Mouse (Mus musculus): ENCODE results near the gene Cdk18. TPM values are rescaled to one million over a fixed set of nuclear protein-coding genes. Genes with fewer than 3 reads are reported as not detected.
"Not testable (repeated sequence)": the region's sequence is repeated elsewhere in the genome, so short reads cannot be mapped to it uniquely, and the experiment has no call there.

The Cdk18 gene
- polyA plus RNA-seq, 1 experiment from 2014 or later = 2.4 TPM

DNA sequence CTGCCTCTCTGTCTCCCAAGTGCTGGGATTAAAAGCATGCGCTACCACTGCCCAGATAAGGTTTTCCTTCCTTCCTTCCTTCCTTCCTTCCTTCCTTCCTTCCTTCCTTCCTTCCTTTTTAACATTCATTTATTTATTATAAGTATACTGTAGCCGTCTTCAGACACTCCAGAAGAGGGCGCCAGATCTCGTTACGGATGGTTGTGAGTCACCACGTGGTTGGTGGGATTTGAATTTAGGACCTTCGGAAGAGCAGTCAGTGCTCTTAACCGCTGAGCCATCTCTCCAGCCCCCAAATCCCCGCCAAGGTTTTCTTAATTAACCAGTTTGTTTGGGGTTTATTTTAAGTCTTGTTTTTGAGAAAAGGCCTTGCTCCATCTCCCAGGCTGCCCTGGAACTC lies 23.1 kb upstream of the Cdk18 start:
- H3K27ac ChIP-seq (ENCODE audit: low read length); ATAC-seq; H3K9me3 ChIP-seq (replicated peaks; ENCODE audit: control insufficient read depth, low read length, poor library complexity, severe bottlenecking); H3K36me3 ChIP-seq (ENCODE audit: control insufficient read depth, insufficient read depth, low read length); H3K9ac ChIP-seq (ENCODE audit: low read depth, low read length); H3K4me2 ChIP-seq (ENCODE audit: low read length); H3K27me3 ChIP-seq (ENCODE audit: control insufficient read depth, insufficient read depth, low read depth, low read length); H3K4me3 ChIP-seq (ENCODE audit: low read depth, low read length): not testable (repeated sequence)
- H3K4me1 ChIP-seq (ENCODE audit: control insufficient read depth, insufficient read depth, low read length) = peaks cover 26% of the 10 kb centered on the region
- 53% methylated on average over 9 of the region's 9 CpGs for WGBS

DNA sequence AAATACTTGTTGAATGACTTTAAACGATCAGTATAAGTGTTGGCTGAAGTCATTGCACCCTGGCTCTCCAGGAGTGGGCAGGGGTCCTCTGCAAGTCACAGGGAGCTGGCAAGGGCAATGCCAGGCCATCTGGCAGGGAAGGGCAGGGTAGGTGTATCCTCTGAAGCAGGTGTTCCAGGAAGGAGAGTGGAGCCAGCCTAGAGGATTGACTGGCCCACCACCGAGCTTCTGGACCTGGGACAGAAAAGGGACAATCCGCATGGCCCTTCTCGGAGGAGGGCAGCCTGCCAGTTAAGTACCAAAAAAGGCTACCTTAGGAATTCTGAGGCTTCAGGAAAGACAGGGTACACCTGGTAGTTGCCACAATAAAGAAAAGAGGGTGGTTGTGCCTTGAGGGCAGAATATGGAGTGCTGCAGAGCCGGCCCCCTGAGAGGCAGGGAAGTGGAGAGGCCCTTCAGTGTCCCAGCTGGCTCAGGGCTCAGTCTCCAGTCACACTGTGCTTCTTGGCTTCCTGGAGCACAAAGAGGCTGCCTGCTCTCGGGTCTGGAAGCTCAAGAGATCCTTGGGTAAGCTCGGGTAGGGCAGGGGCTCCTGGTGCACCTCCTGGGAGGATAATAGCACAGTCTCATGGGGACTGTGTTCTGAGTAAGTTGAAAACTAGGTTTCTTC lies 21.9 kb upstream of the Cdk18 start:
- Histone ChIP-seq H3K27me3 (ENCODE audit: control insufficient read depth, insufficient read depth, low read depth, low read length) (no peaks in the 10 kb centered on the region), H3K9me3 (replicated peaks; ENCODE audit: control insufficient read depth, low read length, poor library complexity, severe bottlenecking) (no peaks in the 10 kb centered on the region), H3K4me2 (ENCODE audit: low read length) (no peak overlapping the region), H3K36me3 (ENCODE audit: control insufficient read depth, insufficient read depth, low read length) (no peaks in the 10 kb centered on the region), H3K27ac (ENCODE audit: low read length) (no peak overlapping the region), H3K4me1 (ENCODE audit: control insufficient read depth, insufficient read depth, low read length) (peaks cover 27% of the 10 kb centered on the region), H3K9ac (ENCODE audit: low read depth, low read length) (no peak overlapping the region), H3K4me3 (ENCODE audit: low read depth, low read length) (no peak overlapping the region)
- 62% methylated on average over 7 of the region's 7 CpGs for WGBS
- no peak for ATAC-seq

DNA sequence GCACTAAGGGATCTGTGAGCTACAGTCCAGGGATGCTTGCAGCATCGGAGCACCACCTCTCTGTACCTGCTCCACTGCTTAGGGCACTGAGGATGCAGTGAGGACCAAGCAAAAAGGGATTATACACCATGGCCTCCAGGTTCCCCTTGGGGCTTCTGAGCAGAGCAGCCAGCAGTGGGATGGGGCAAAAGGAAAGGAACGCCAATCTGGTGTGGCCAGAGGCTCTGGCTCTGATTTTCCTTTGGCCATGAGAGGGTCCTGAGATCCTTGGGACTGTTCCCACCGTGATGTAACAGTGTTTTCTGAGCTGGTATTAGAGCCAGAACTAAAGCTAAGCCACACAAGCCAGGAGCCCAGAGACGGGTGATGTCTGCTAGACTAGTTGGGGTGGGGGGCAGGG lies 20.2 kb upstream of the Cdk18 start:
- no peak for ATAC-seq
- H3K4me2 ChIP-seq (ENCODE audit: low read length) = no peak overlapping the region
- H3K4me1 ChIP-seq (ENCODE audit: control insufficient read depth, insufficient read depth, low read length) = peaks cover 24% of the 10 kb centered on the region
- H3K9me3 ChIP-seq (replicated peaks; ENCODE audit: control insufficient read depth, low read length, poor library complexity, severe bottlenecking) = no peaks in the 10 kb centered on the region
- H3K36me3 ChIP-seq (ENCODE audit: control insufficient read depth, insufficient read depth, low read length) = no peaks in the 10 kb centered on the region
- no peak overlapping the region for H3K4me3 ChIP-seq (ENCODE audit: low read depth, low read length)
- H3K9ac ChIP-seq (ENCODE audit: low read depth, low read length) = 0 out of 2 replicates have a peak overlapping the region, but pooled peaks have one; percentile 17
- H3K27ac ChIP-seq (ENCODE audit: low read length) = no peak overlapping the region
- H3K27me3 ChIP-seq (ENCODE audit: control insufficient read depth, insufficient read depth, low read depth, low read length) = no peaks in the 10 kb centered on the region
- 45% methylated on average over 4 of the region's 4 CpGs for WGBS

DNA sequence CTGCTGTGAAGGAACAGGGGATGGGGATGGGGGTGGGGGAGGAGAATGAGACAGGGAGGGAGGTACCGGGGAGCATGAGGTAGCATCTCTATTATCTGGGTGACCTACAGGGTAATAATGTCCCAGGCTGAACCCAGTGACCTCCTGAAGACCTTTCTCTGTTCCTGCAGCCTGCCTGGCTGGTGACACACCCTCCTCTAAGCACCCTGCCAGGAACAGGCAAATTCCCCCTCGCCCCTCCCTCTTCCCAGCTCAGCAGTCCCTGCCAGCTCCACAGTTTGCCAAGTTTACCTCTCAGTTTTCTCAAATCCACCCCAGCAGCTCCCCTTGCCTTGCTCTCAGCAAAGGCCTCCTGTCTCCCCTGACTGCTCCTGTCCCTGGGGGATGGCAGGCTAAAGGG lies 19.3 kb upstream of the Cdk18 start:
- Histone ChIP-seq H3K27me3 (ENCODE audit: control insufficient read depth, insufficient read depth, low read depth, low read length) (no peaks in the 10 kb centered on the region), H3K4me3 (ENCODE audit: low read depth, low read length) (no peak overlapping the region), H3K4me2 (ENCODE audit: low read length) (no peak overlapping the region), H3K27ac (ENCODE audit: low read length) (no peak overlapping the region), H3K9me3 (replicated peaks; ENCODE audit: control insufficient read depth, low read length, poor library complexity, severe bottlenecking) (no peaks in the 10 kb centered on the region), H3K36me3 (ENCODE audit: control insufficient read depth, insufficient read depth, low read length) (no peaks in the 10 kb centered on the region), H3K4me1 (ENCODE audit: control insufficient read depth, insufficient read depth, low read length) (peaks cover 23% of the 10 kb centered on the region), H3K9ac (ENCODE audit: low read depth, low read length) (no peak overlapping the region)
- ATAC-seq = no peak
- 31% methylated on average over 2 of the region's 2 CpGs for WGBS

DNA sequence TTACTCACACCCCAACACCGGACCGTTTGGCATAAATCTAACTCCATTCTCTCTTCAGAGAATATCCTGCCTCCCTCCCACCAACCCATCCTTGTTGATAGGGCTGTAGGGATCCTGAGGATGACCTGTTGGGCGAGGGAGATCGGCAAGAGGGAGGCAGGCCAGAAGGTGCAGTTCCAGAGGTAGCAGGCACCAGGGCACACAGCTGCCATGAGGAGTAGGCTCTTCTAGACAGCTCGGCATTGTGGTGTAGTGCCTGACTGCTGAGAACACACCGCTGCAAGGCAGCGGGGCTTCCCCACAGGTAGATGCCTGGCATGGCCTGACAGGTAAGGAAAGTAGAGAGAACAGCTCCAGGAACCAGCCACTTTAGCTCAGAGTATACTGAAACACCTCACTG lies 18.3 kb upstream of the Cdk18 start:
- Histone ChIP-seq H3K4me2 (ENCODE audit: low read length) (peak overlapping the region; percentile 30; the same call in 1 of the 2 replicates), H3K9me3 (replicated peaks; ENCODE audit: control insufficient read depth, low read length, poor library complexity, severe bottlenecking) (no peaks in the 10 kb centered on the region), H3K36me3 (ENCODE audit: control insufficient read depth, insufficient read depth, low read length) (no peaks in the 10 kb centered on the region), H3K27me3 (ENCODE audit: control insufficient read depth, insufficient read depth, low read depth, low read length) (no peaks in the 10 kb centered on the region), H3K9ac (ENCODE audit: low read depth, low read length) (peak overlapping the region; percentile 31; the same call in 1 of the 2 replicates), H3K27ac (ENCODE audit: low read length) (peak overlapping the region; percentile 36), H3K4me1 (ENCODE audit: control insufficient read depth, insufficient read depth, low read length) (peaks cover 25% of the 10 kb centered on the region), H3K4me3 (ENCODE audit: low read depth, low read length) (no peak overlapping the region)
- 21% methylated on average over 7 of the region's 7 CpGs for WGBS
- peak; percentile 44 for ATAC-seq

DNA sequence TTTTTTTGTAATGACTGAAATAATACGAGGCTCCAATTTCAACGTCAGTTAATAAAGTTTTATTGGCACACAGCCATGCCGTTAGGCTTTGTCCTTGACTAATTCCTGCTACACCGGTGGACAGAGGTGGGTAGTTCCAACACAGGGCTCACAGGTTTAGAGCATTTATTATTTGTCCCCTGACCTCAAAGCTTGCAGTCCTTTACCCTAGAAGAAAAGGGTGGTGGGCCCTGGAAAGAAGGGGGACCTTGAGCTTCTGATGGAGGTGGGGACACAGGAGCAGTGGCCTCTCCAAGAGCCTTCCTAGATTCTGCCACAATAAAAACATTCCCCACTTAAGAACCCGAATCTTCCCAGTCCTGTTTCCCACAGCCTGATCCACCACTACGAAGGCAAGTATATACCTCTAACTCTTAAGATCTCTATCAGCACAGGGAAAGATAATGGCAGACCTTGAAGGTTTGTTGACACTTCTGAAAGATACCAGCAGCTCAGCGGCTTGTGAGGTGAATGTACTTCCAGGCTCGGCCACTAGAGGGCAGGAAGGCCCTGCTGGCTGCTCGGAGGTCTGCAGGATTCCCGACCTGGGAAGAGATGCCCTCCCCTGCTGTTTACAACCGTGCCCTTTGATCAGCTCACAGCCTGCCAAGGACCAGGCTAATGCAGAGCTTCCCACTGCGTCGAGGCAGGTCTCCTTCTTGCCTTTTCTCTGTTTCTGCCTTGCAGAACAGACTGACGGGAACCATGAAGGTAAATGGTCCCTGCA lies 17.7 kb upstream of the Cdk18 start:
- H3K4me3 ChIP-seq (ENCODE audit: low read depth, low read length) = no peak overlapping the region

DNA sequence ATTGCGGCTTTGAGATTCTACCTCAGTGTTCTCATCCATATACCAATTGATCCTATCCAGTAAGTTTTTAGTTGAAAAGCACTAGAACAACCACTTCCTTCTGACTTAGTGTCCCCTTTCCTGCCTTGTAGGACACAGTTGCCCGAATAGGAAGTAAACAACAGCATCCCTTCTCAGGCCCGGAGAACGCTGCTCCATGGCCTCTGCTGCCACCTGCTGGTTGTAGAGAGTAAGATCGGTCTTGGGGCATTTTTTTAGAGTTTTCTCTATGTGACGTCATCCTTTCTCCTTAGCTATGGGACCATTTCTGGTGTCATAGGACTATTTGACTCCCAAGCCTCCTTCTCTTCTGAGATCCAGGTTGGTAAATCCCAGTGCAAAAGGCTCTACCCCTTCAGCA lies 16.3 kb upstream of the Cdk18 start:
- Histone ChIP-seq H3K27me3 (ENCODE audit: control insufficient read depth, insufficient read depth, low read depth, low read length) (no peaks in the 10 kb centered on the region), H3K9ac (ENCODE audit: low read depth, low read length) (no peak overlapping the region), H3K4me3 (ENCODE audit: low read depth, low read length) (no peak overlapping the region), H3K4me1 (ENCODE audit: control insufficient read depth, insufficient read depth, low read length) (peaks cover 25% of the 10 kb centered on the region), H3K36me3 (ENCODE audit: control insufficient read depth, insufficient read depth, low read length) (no peaks in the 10 kb centered on the region), H3K9me3 (replicated peaks; ENCODE audit: control insufficient read depth, low read length, poor library complexity, severe bottlenecking) (no peaks in the 10 kb centered on the region), H3K27ac (ENCODE audit: low read length) (no peak overlapping the region), H3K4me2 (ENCODE audit: low read length) (no peak overlapping the region)
- no peak for ATAC-seq
- WGBS = 9% methylated on average over 6 of the region's 6 CpGs

More for the DNA sequence above, 17.7 kb upstream of the Cdk18 start:
- ATAC-seq = peak; percentile 78
- Histone ChIP-seq H3K27me3 (ENCODE audit: control insufficient read depth, insufficient read depth, low read depth, low read length) (no peaks in the 10 kb centered on the region), H3K9me3 (replicated peaks; ENCODE audit: control insufficient read depth, low read length, poor library complexity, severe bottlenecking) (no peaks in the 10 kb centered on the region), H3K9ac (ENCODE audit: low read depth, low read length) (peak overlapping the region; percentile 31; the same call in 1 of the 2 replicates), H3K27ac (ENCODE audit: low read length) (peak overlapping the region; percentile 36), H3K4me2 (ENCODE audit: low read length) (peak overlapping the region; percentile 30; the same call in 1 of the 2 replicates), H3K36me3 (ENCODE audit: control insufficient read depth, insufficient read depth, low read length) (no peaks in the 10 kb centered on the region), H3K4me1 (ENCODE audit: control insufficient read depth, insufficient read depth, low read length) (peaks cover 25% of the 10 kb centered on the region)
- WGBS = 26% methylated on average over 14 of the region's 14 CpGs

DNA sequence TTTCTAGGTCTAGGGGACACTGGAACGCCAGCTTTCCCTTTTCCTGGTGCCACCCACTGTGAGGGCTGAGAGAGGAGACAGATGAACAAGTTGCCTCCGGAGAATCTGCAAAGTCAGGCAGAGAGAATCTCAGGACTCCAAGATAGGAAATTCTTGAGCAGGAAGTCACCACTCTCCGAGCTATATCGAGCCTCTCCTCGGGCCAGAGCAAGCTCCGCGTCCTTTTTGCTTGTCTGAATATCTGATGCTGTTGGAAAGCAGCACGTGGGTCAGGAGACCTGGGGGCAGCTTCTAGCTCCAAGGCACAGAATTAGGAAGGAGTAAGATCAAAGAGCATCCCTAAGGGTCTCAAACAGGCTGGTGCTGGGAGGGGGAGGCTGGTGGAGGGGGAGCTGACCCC lies 14.2 kb upstream of the Cdk18 start:
- no peaks in the 10 kb centered on the region for H3K27me3 ChIP-seq (ENCODE audit: control insufficient read depth, insufficient read depth, low read depth, low read length)
- no peak overlapping the region for H3K9ac ChIP-seq (ENCODE audit: low read depth, low read length)
- H3K9me3 ChIP-seq (replicated peaks; ENCODE audit: control insufficient read depth, low read length, poor library complexity, severe bottlenecking) = no peaks in the 10 kb centered on the region
- no peak overlapping the region for H3K4me2 ChIP-seq (ENCODE audit: low read length)
- WGBS = 8% methylated on average over 8 of the region's 8 CpGs
- H3K4me3 ChIP-seq (ENCODE audit: low read depth, low read length) = no peak overlapping the region
- no peak overlapping the region for H3K27ac ChIP-seq (ENCODE audit: low read length)
- H3K36me3 ChIP-seq (ENCODE audit: control insufficient read depth, insufficient read depth, low read length) = no peaks in the 10 kb centered on the region
- peaks cover 13% of the 10 kb centered on the region for H3K4me1 ChIP-seq (ENCODE audit: control insufficient read depth, insufficient read depth, low read length)
- ATAC-seq = no peak

DNA sequence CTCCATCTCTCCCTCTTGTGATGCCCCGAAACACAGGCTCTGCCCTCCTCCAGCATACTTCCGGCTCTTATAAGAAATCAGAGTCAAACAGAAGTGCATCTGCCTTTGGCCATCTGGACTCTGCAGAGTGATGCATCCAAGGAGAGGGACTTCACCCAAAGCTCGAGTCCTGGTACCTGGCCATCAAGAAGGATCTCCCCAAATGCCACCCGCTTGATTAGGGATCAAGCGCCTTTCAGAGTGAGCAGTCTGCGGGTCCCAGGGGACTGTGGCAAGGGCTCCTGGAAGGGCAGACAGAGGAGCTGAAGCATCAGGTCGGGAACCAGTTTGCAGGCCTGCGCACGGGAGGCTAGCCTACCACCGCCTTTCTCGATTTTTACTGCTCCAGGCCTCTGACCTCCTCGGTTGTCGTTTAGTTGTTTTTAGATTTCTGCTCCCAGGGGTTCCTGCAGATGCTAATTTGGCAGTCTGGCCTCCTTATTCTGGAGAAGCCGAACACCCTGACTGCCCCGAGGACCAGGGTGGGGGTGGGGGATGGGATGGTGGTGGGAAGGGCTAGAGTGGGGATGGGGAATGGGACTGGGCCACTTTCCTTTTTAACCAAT lies 13.7 kb upstream of the Cdk18 start:
- Histone ChIP-seq H3K4me3 (ENCODE audit: low read depth, low read length) (no peak overlapping the region), H3K36me3 (ENCODE audit: control insufficient read depth, insufficient read depth, low read length) (no peaks in the 10 kb centered on the region), H3K9ac (ENCODE audit: low read depth, low read length) (no peak overlapping the region), H3K27me3 (ENCODE audit: control insufficient read depth, insufficient read depth, low read depth, low read length) (no peaks in the 10 kb centered on the region), H3K4me2 (ENCODE audit: low read length) (no peak overlapping the region), H3K9me3 (replicated peaks; ENCODE audit: control insufficient read depth, low read length, poor library complexity, severe bottlenecking) (no peaks in the 10 kb centered on the region), H3K27ac (ENCODE audit: low read length) (no peak overlapping the region), H3K4me1 (ENCODE audit: control insufficient read depth, insufficient read depth, low read length) (peaks cover 12% of the 10 kb centered on the region)
- no peak for ATAC-seq
- WGBS = 36% methylated on average over 15 of the region's 15 CpGs
